Mouse (Mus musculus): Measurements from ENCODE around the gene Ces1c. TPM values are rescaled to one million over a fixed set of nuclear protein-coding genes. Genes with fewer than 3 reads are reported as not detected.

The Ces1c gene
- total and polyA plus RNA-seq, 3 experiments = not detected

- no peaks in the 10 kb centered on the region for H3K79me2 ChIP-seq (replicated peaks; ENCODE audit: control insufficient read depth, extremely low read depth, insufficient read depth, poor library complexity, severe bottlenecking)
- in situ Hi-C loops (cut with MboI; ENCODE audit: low pct_ligation_motif_present, low pct_unique_long_range_greater_than_20kb, low sequenced_read_pairs) = no loop called here
- no peaks in the 10 kb centered on the region for H3K36me3 ChIP-seq (replicated peaks in 1 of 2; ENCODE audit: control insufficient read depth in 1 of 2, insufficient read depth in 1 of 2, low read length in 1 of 2)
- DNase-seq (ENCODE audit: extremely low read depth) = no peak
- no peak overlapping the region for H3K4me2 ChIP-seq (ENCODE audit: insufficient read depth, low read depth, poor library complexity, severe bottlenecking)
- no peak overlapping the region for H3K9ac ChIP-seq (ENCODE audit: insufficient read depth, low read depth)
- no peak overlapping the region for H3K4me3 ChIP-seq (replicated peaks in 1 of 3; ENCODE audit: low read depth in 2 of 3, low read length in 2 of 3, poor library complexity in 1 of 3)
- no peak overlapping the region for H3K27ac ChIP-seq (ENCODE audit: insufficient read depth, low read depth)
- dilution Hi-C loops (cut with MboI; ENCODE audit: extremely low pct_ligation_motif_present, extremely low pct_unique_long_range_greater_than_20kb, low sequenced_read_pairs) = no loop called here
- H3K4me1 ChIP-seq (ENCODE audit: control insufficient read depth in 1 of 2, insufficient read depth in 2 of 2) = peaks cover 0 to 13% of the 10 kb centered on the region in 2 experiments; a peak in 2 of 4 replicates
- no peak for TF ChIP-seq MEF2A (IDR thresholded peaks at IDR 0.05; ENCODE audit: borderline replicate concordance, low read depth, low read length)
- TF ChIP-seq MAX (IDR thresholded peaks at IDR 0.05; ENCODE audit: low read length) = no peak
- no peaks in the 10 kb centered on the region for H3K27me3 ChIP-seq (replicated peaks)
- H3K9me3 ChIP-seq (replicated peaks; ENCODE audit: low read length) = no peaks in the 10 kb centered on the region
Observed at GRCm38 (mm10) chr8:93055238-93055637, 75.8 kb downstream of the Ces1c start.

Other genes with a start within 250 kb of the Ces1c start
- not detected in 2 replicates for gene Capns2, start 229.9 kb downstream of the Ces1c start, total RNA-seq (2012; rRNA removed)
- not detected in 2 replicates for gene Capns2, start 229.9 kb downstream of the Ces1c start, total RNA-seq (2014; rRNA removed)
- gene Capns2, start 229.9 kb downstream of the Ces1c start, polyA plus RNA-seq (2012; ENCODE audit: insufficient read length, low read depth) = not detected in 2 replicates
- not detected in 2 replicates for gene Slc6a2, start 171.2 kb downstream of the Ces1c start, total RNA-seq (2012; rRNA removed)
- gene Slc6a2, start 171.2 kb downstream of the Ces1c start, total RNA-seq (2014; rRNA removed) = not detected in 2 replicates
- gene Slc6a2, start 171.2 kb downstream of the Ces1c start, polyA plus RNA-seq (2012; ENCODE audit: insufficient read length, low read depth) = not detected in 2 replicates
- not detected in 2 replicates for gene Ces1a, start 83.1 kb downstream of the Ces1c start, total RNA-seq (2012; rRNA removed)
- not detected in 2 replicates for gene Ces1a, start 83.1 kb downstream of the Ces1c start, total RNA-seq (2014; rRNA removed)
- gene Ces1a, start 83.1 kb downstream of the Ces1c start, polyA plus RNA-seq (2012; ENCODE audit: insufficient read length, low read depth) = not detected in 2 replicates
- not detected in 2 replicates for gene Ces1b, start 51.3 kb downstream of the Ces1c start, total RNA-seq (2012; rRNA removed)
- not detected in 2 replicates for gene Ces1b, start 51.3 kb downstream of the Ces1c start, total RNA-seq (2014; rRNA removed)
- not detected in 2 replicates for gene Ces1b, start 51.3 kb downstream of the Ces1c start, polyA plus RNA-seq (2012; ENCODE audit: insufficient read length, low read depth)
- not detected in 2 replicates for gene Ces1d, start 66.6 kb upstream of the Ces1c start, total RNA-seq (2012; rRNA removed)
- gene Ces1d, start 66.6 kb upstream of the Ces1c start, total RNA-seq (2014; rRNA removed) = not detected in 2 replicates
- gene Ces1d, start 66.6 kb upstream of the Ces1c start, polyA plus RNA-seq (2012; ENCODE audit: insufficient read length, low read depth) = not detected in 2 replicates
- gene Ces1e, start 98.3 kb upstream of the Ces1c start, total RNA-seq (2012; rRNA removed) = not detected in 2 replicates
- gene Ces1e, start 98.3 kb upstream of the Ces1c start, total RNA-seq (2014; rRNA removed) = not detected in 2 replicates
- gene Ces1e, start 98.3 kb upstream of the Ces1c start, polyA plus RNA-seq (2012; ENCODE audit: insufficient read length, low read depth) = not detected in 2 replicates
- gene Ces1f, start 148.5 kb upstream of the Ces1c start, total RNA-seq (2012; rRNA removed) = not detected in 2 replicates
- not detected in 2 replicates for gene Ces1f, start 148.5 kb upstream of the Ces1c start, total RNA-seq (2014; rRNA removed)
- gene Ces1f, start 148.5 kb upstream of the Ces1c start, polyA plus RNA-seq (2012; ENCODE audit: insufficient read length, low read depth) = not detected in 2 replicates
- gene Ces1g, start 206.0 kb upstream of the Ces1c start, total RNA-seq (2012; rRNA removed) = not detected in 2 replicates
- gene Ces1g, start 206.0 kb upstream of the Ces1c start, total RNA-seq (2014; rRNA removed) = not detected in 2 replicates
- gene Ces1g, start 206.0 kb upstream of the Ces1c start, polyA plus RNA-seq (2012; ENCODE audit: insufficient read length, low read depth) = not detected in 2 replicates
- gene Ces1h, start 248.4 kb upstream of the Ces1c start, total RNA-seq (2012; rRNA removed) = not detected in 2 replicates
- not detected in 2 replicates for gene Ces1h, start 248.4 kb upstream of the Ces1c start, total RNA-seq (2014; rRNA removed)
- gene Ces1h, start 248.4 kb upstream of the Ces1c start, polyA plus RNA-seq (2012; ENCODE audit: insufficient read length, low read depth) = not detected in 2 replicates